Mouse (Mus musculus) embryonic facial prominence, embryonic 13.5 days (tissue): ENCODE results near the gene Golm1. TPM values are rescaled to one million over a fixed set of nuclear protein-coding genes. Genes with fewer than 3 reads are reported as not detected.
A peak's percentile ranks its signal among the peaks of the same experiment; 100 is the strongest.

Experiments used
- ATAC-seq: fragments of 200-750 bp; cut with Nextera tagmentation; 2 replicates; pipeline ENCODE4 v1.8.0; 2017; ENCODE audit warnings: low read depth; ENCODE audit not compliant: insufficient number of reproducible peaks, insufficient read depth, low FRiP score, low TSS enrichment
- H3K27ac ChIP-seq: fragments of 300-500 bp; sonication (generic); 2 replicates; pipeline ENCODE4 v1.5.1; 2015; ENCODE audit warnings: moderate library complexity, mild to moderate bottlenecking, inconsistent platforms
- H3K27me3 ChIP-seq: fragments of 300-500 bp; sonication (generic); 2 replicates; pipeline ENCODE4 v1.6.1; 2015; ENCODE audit warnings: mild to moderate bottlenecking, inconsistent platforms
- H3K36me3 ChIP-seq: fragments of 300-500 bp; sonication (generic); 2 replicates; pipeline ENCODE4 v1.6.1; 2015; ENCODE audit warnings: mild to moderate bottlenecking, inconsistent platforms
- H3K4me1 ChIP-seq: fragments of 300-500 bp; sonication (generic); 2 replicates; pipeline ENCODE4 v1.6.1; 2015; ENCODE audit warnings: inconsistent platforms
- H3K4me2 ChIP-seq: fragments of 300-500 bp; sonication (generic); 2 replicates; pipeline ENCODE4 v1.6.1; 2015; ENCODE audit warnings: moderate library complexity, mild to moderate bottlenecking, inconsistent platforms
- H3K4me3 ChIP-seq: fragments of 300-500 bp; sonication (generic); 2 replicates; pipeline ENCODE4 v1.5.1; 2015; ENCODE audit warnings: mild to moderate bottlenecking, inconsistent platforms
- H3K9ac ChIP-seq: fragments of 300-500 bp; sonication (generic); 2 replicates; pipeline ENCODE4 v1.6.1; 2015; ENCODE audit warnings: mild to moderate bottlenecking, inconsistent platforms
- H3K9me3 ChIP-seq: fragments of 300-500 bp; sonication (generic); 2 replicates; pipeline ENCODE4 v1.6.1; 2016; ENCODE audit warnings: inconsistent platforms
- WGBS: fragments of 180-500 bp; shearing (Covaris S2); methylation state at CpG from one replicate; pipeline ENCODE4 v1.1.7; 2015; ENCODE audit warnings: mixed read lengths; 5-methylcytosine and 5-hydroxymethylcytosine counted together
- polyA plus RNA-seq: library from polyadenylated mRNA; unstranded; fragments of >200 nt; fragmentation: Nextera tagmentation; extraction: Ambion mirVana; gene quantifications from 2 replicates; pipeline ENCODE4 v1.2.1, GENCODE M21; 2015

Gene Golm1
- polyA plus RNA-seq, 1 experiment from 2014 or later: 44.7 TPM

DNA sequence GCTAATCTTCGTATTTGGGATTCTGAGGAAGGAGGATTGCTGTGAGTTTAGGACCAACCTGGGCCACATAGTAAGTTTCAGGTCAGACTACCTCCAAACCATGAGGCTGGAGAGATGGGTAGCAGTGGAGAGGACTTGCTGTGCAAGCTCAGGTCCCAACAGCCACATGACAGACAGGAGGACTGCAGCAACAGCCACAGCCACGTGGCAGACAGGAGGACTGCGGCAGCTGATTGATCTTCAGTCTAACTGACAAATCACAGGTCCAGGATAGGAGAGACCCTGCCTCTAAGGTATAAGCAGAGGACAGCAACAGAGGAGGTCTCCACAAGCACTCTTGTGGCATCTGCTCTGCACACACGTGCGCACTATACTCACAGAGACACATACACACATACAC is 17.8 kb downstream of the Golm1 start:
- no peaks in the 10 kb centered on the region for H3K27me3 ChIP-seq
- H3K4me2 ChIP-seq: no peak overlapping the region
- peaks cover 17% of the 10 kb centered on the region for H3K4me1 ChIP-seq
- H3K9me3 ChIP-seq: no peaks in the 10 kb centered on the region
- no peak overlapping the region for H3K4me3 ChIP-seq
- 90% methylated on average over 5 of the region's 5 CpGs for WGBS
- no peak overlapping the region for H3K27ac ChIP-seq
- no peak for ATAC-seq
- peaks cover 30% of the 10 kb centered on the region for H3K36me3 ChIP-seq
- no peak overlapping the region for H3K9ac ChIP-seq

DNA sequence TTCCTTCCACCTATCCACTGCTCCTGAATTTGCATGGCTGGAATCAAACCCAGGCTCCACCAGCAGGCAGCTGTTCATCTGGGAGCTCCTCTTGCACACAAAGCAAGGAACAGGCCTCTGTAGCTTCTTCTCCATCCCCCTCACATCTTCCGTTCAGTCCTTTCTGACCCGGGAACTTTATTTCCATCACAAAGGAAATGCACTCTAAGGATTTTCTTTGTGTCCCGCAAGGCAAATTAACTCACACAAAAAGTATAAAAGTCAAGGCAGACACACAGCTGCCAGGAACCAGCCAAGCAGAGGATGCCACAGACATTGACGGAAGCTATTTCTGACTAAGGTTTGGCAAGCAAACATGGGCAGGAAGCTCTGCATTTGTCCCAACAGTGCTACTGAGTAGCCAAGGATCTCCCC is 18.6 kb downstream of the Golm1 start:
- ATAC-seq: no peak
- H3K9me3 ChIP-seq: no peaks in the 10 kb centered on the region
- H3K4me3 ChIP-seq: no peak overlapping the region
- peaks cover 22% of the 10 kb centered on the region for H3K4me1 ChIP-seq
- H3K36me3 ChIP-seq: peaks cover 22% of the 10 kb centered on the region
- 58% methylated on average over 4 of the region's 4 CpGs for WGBS
- H3K4me2 ChIP-seq: no peak overlapping the region
- H3K9ac ChIP-seq: no peak overlapping the region
- peak overlapping the region; percentile 68 for H3K27ac ChIP-seq
- H3K27me3 ChIP-seq: no peaks in the 10 kb centered on the region

DNA sequence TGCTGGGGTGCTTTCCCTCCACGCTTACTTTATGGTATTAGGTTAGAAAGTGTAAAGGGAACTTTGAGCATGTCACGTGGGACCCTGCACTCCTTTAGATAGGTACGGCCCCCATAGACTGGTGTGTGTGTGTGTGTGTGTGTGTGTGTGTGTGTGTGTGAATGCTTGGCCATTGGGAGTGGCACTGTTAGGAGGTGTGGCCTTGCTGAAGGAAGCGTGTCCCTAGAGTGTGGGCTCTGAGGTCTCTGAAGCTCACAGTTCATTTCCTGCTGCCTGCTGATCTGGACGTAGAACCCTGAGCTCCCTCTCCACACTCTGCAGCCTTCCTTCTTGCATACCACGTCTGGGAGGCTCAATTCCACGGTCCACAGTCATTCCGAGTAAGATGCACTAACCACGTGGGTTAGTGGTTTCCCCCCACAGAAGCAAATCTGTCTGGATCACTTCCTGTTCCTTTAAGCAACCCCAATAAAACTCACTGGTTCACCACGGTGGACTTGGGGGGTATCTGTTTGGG is 19.2 kb downstream of the Golm1 start:
- Histone ChIP-seq H3K27ac (peak overlapping the region; percentile 68; the same call in 1 of the 2 replicates), H3K9ac (no peak overlapping the region), H3K9me3 (no peaks in the 10 kb centered on the region), H3K4me3 (no peak overlapping the region), H3K27me3 (no peaks in the 10 kb centered on the region), H3K4me2 (no peak overlapping the region), H3K36me3 (peaks cover 16% of the 10 kb centered on the region), H3K4me1 (peaks cover 22% of the 10 kb centered on the region)
- no peak for ATAC-seq
- WGBS: 56% methylated on average over 10 of the region's 10 CpGs

DNA sequence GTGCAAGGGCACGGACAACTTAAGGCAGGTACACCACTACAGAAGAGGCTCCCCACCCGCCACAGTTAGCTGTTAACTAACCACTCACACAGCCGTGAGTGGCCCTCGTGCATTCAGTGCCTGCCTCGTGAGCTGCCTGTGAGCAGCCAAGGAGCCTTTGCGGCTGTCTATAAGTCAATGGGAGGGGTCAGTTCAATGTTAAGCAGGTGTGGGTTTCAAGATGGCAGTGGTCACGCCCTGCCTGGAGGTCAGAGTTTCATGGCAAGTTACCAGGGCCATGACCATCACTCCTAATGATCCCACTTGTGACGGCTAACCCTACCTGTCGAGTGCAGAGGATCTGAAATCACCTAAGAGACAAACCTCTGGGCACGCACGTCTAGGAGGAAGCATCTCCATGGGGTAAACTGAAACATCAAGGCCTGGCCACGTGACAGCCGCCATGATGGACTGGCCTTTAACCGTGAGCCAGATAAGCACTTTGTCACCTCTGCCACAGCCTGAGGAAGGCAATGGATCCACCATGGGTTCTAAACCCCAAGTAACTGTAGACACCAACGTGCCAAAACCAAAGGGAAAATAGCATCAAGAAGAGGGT is 19.8 kb downstream of the Golm1 start:
- no peak for ATAC-seq
- H3K4me1 ChIP-seq: peaks cover 22% of the 10 kb centered on the region
- no peak overlapping the region for H3K4me2 ChIP-seq
- 93% methylated on average over 15 of the region's 15 CpGs for WGBS
- peaks cover 14% of the 10 kb centered on the region for H3K36me3 ChIP-seq
- no peaks in the 10 kb centered on the region for H3K9me3 ChIP-seq
- H3K9ac ChIP-seq: no peak overlapping the region
- H3K27ac ChIP-seq: no peak overlapping the region
- H3K27me3 ChIP-seq: no peaks in the 10 kb centered on the region
- H3K4me3 ChIP-seq: no peak overlapping the region

DNA sequence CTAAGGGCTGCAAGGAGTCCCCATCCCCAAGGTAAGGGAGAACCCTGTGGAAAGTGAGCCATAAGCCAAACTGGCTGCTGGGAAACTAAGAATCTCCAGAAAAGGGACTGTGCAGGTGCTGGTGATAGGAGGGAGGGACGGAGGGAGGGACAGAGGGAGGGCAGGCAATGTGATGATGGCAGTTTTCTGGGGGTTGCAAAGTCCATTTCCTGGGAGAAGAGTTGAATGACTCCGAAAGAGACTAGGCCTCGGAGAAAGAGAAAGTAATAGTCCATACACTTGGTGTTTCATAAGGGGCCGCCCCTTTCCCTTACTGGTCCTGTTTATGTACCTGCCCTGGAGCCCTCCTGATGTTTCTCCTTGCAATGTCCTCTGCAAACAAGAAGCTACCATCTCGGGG is 21.1 kb downstream of the Golm1 start:
- H3K9me3 ChIP-seq: no peaks in the 10 kb centered on the region
- no peak overlapping the region for H3K4me2 ChIP-seq
- no peak overlapping the region for H3K4me3 ChIP-seq
- no peak overlapping the region for H3K9ac ChIP-seq
- H3K27ac ChIP-seq: no peak overlapping the region
- 88% methylated on average over 5 of the region's 5 CpGs for WGBS
- peaks cover 16% of the 10 kb centered on the region for H3K36me3 ChIP-seq
- peaks cover 22% of the 10 kb centered on the region for H3K4me1 ChIP-seq
- no peaks in the 10 kb centered on the region for H3K27me3 ChIP-seq
- ATAC-seq: no peak

DNA sequence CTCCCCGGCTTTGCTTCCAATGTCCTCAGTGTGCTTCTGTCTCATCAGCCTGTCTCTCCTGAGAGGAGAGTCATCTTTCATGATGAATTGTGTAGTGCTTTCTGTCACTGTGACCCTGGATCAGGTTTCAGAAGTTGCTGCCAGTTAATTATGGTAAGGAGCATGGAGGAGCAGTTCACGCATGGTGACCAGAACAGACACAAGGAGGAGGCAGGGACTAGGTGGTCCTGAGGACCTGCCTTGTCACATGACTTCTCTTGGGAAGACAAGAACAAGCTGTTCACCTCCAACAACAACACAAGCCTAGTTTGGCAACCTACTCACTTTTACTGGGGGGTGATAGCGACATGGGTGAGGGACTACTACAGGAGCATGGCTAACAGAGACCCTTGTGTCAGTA is 22.5 kb downstream of the Golm1 start:
- H3K36me3 ChIP-seq: peaks cover 25% of the 10 kb centered on the region
- H3K27ac ChIP-seq: no peak overlapping the region
- H3K4me1 ChIP-seq: peaks cover 22% of the 10 kb centered on the region
- 69% methylated on average over 3 of the region's 3 CpGs for WGBS
- no peak overlapping the region for H3K4me3 ChIP-seq
- no peaks in the 10 kb centered on the region for H3K9me3 ChIP-seq
- no peak overlapping the region for H3K9ac ChIP-seq
- H3K27me3 ChIP-seq: no peaks in the 10 kb centered on the region
- H3K4me2 ChIP-seq: no peak overlapping the region
- no peak for ATAC-seq

DNA sequence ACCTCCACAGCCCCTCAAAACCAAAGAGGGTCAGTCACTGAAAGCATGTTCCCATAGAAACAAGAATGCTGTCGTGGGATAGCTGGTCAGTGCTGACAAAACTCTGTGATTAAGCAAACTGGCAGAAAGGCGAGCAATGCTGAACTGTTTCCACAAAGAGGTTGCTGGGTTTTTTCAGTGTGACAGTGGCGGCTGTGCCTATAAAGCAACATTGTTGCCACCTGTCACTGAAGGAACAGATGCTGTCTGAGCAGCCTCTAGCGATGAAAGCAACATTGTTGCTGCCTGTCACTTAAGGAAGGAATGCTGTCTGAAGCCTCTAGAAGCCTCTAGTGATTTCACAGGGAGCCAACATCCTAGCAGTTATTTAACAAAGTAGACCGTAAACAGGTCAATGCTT is 23.0 kb downstream of the Golm1 start:
- H3K9ac ChIP-seq: no peak overlapping the region
- H3K4me1 ChIP-seq: peaks cover 22% of the 10 kb centered on the region
- H3K9me3 ChIP-seq: no peaks in the 10 kb centered on the region
- peaks cover 25% of the 10 kb centered on the region for H3K36me3 ChIP-seq
- H3K4me3 ChIP-seq: no peak overlapping the region
- no peak overlapping the region for H3K27ac ChIP-seq
- WGBS: 71% methylated on average over 5 of the region's 5 CpGs
- ATAC-seq: no peak
- H3K27me3 ChIP-seq: no peaks in the 10 kb centered on the region
- no peak overlapping the region for H3K4me2 ChIP-seq

DNA sequence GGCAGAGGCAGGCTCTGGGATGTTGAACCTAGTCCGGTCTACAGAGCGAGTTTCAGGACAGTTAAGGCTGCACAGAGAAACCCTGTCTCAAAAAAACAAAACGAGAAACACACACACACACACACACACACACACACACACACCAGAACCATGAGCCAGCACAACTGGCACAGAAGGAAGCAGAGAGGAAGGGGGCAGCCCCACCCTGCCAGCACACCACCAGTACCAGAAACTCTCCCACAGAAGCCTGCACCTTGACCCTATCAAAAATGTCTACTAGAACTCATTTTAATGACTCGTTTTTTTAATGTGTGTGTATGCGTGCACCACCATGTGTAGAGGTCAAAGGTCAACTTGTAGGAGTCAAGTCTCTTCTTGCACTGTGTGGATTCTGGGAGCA is 25.8 kb downstream of the Golm1 start:
- Histone ChIP-seq H3K4me2 (no peak overlapping the region), H3K4me1 (peaks cover 25% of the 10 kb centered on the region), H3K9me3 (no peaks in the 10 kb centered on the region), H3K27me3 (no peaks in the 10 kb centered on the region), H3K27ac (no peak overlapping the region), H3K36me3 (peaks cover 45% of the 10 kb centered on the region), H3K9ac (no peak overlapping the region), H3K4me3 (no peak overlapping the region)
- no peak for ATAC-seq
- 77% methylated on average over 5 of the region's 5 CpGs for WGBS

DNA sequence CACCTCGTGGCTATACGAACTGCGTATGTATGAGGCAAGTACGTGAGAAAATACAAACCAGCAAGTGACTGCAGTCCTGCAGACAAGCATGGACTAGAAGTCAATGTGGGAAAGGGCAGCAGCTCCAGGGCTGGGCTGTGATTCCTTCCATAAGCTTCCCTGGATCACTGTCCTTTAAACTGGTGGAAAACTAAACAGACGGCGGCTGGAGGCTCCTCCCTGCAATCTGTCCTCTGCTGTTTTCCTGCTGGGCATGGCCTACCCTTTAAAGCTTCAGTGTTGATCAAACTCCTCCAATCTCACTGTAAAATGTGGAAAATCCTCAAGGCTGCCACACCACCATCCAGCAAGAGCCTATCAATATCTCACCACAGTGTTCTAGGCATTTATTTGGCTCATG is 27.0 kb downstream of the Golm1 start:
- Histone ChIP-seq H3K27ac (no peak overlapping the region), H3K4me3 (no peak overlapping the region), H3K4me1 (peaks cover 22% of the 10 kb centered on the region), H3K27me3 (no peaks in the 10 kb centered on the region), H3K9ac (no peak overlapping the region), H3K4me2 (no peak overlapping the region), H3K36me3 (peaks cover 42% of the 10 kb centered on the region), H3K9me3 (no peaks in the 10 kb centered on the region)
- WGBS: 85% methylated on average over 6 of the region's 6 CpGs
- ATAC-seq: no peak

DNA sequence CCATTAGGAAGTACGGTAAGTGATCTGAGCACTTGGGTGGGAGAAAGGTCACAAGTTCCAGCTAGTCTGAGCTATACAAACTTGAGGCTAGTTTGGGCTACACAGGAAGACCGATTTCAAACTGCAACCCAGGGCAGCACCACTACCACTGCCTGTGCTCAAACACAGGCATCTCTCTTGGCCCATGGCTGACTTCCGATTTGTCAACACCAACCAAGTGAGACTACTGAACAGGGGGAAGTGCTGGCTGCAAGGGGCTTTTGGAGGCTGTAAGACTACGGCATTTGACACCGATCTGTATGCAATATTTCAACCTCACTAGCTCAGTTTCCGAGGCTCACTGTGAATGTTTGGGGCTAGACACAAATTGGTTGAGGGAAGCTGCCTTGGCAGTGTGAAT is 28.1 kb downstream of the Golm1 start:
- peaks cover 45% of the 10 kb centered on the region for H3K36me3 ChIP-seq
- 78% methylated on average over 6 of the region's 6 CpGs for WGBS
- no peak for ATAC-seq

DNA sequence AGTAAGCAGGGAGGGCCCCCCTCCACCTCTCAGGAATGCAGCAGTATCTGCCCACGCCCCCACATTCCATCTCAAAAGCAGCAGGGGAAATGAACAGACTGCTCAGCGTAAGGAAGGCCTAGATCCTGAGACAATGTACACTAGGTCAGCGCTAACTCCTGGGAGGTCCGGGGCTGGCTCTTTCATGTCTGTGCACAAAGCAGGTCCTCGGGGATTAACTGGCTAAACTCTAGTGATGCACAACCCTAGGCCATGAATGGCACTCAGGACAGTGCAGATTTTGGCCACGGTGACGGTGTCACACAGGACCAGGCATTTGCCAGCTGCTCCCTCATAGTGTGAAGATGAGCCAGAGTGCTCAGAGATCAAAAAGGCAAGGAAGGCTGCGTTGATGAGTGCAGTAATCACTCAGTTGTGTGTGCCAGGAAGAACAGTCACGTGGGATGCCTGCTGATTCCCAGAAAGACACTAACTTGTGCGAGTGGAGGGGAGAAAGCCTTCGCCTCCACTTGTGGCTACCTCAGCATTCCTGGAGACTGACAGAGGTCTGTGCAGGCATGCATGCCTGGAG is 28.9 kb downstream of the Golm1 start:
- Histone ChIP-seq H3K36me3 (peaks cover 50% of the 10 kb centered on the region), H3K27me3 (no peaks in the 10 kb centered on the region), H3K4me2 (no peak overlapping the region), H3K9ac (no peak overlapping the region), H3K27ac (peak overlapping the region; percentile 19; the same call in 1 of the 2 replicates), H3K4me3 (no peak overlapping the region), H3K4me1 (peaks cover 9% of the 10 kb centered on the region; the same call in 1 of the 2 replicates), H3K9me3 (no peaks in the 10 kb centered on the region)
- WGBS: 57% methylated on average over 11 of the region's 11 CpGs
- no peak for ATAC-seq

More for the DNA sequence above, 28.1 kb downstream of the Golm1 start:
- no peaks in the 10 kb centered on the region for H3K9me3 ChIP-seq
- H3K4me1 ChIP-seq: peaks cover 11% of the 10 kb centered on the region; the same call in 1 of the 2 replicates
- no peak overlapping the region for H3K4me2 ChIP-seq
- H3K27me3 ChIP-seq: no peaks in the 10 kb centered on the region
- H3K27ac ChIP-seq: no peak overlapping the region
- H3K4me3 ChIP-seq: no peak overlapping the region
- H3K9ac ChIP-seq: no peak overlapping the region

DNA sequence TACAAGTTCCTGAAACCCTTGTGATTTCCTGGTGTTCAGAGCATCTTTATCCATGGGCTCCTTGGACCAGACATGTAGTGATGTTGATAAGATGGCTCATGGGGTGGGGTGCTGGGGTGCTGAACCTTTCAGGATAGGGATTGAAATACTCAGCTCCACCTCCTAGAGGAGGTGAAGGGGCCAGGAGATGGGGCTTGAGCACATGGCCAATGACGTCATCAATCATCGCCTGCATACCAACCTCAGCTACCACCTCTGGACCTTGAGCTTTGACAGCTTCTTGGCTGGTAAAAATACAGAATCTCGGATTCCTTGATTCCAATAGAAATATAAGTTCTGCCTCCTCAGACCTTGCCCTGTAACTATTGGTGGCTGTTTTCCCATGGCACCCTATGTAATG is 30.1 kb downstream of the Golm1 start:
- peaks cover 55% of the 10 kb centered on the region for H3K36me3 ChIP-seq
- no peak overlapping the region for H3K4me3 ChIP-seq
- no peaks in the 10 kb centered on the region for H3K9me3 ChIP-seq
- H3K27me3 ChIP-seq: no peaks in the 10 kb centered on the region
- H3K9ac ChIP-seq: no peak overlapping the region
- 85% methylated on average over 3 of the region's 3 CpGs for WGBS
- H3K4me2 ChIP-seq: no peak overlapping the region
- no peak overlapping the region for H3K27ac ChIP-seq
- H3K4me1 ChIP-seq: peaks cover 9% of the 10 kb centered on the region; the same call in 1 of the 2 replicates
- ATAC-seq: no peak
